Mouse (Mus musculus) spleen, postnatal 14 days (tissue): ENCODE measurements around the gene Gse1.
"Not testable (repeated sequence)": the region's sequence is repeated elsewhere in the genome, so short reads cannot be mapped to it uniquely, and the experiment has no call there.

Experiments used
- DNase-seq, 2 experiments: peaks; one replicate each; pipeline ENCODE4 v3.0.0; 2021 to 2022; ENCODE audit warnings: low spot score in 2 of 2

Gene Gse1

DNA sequence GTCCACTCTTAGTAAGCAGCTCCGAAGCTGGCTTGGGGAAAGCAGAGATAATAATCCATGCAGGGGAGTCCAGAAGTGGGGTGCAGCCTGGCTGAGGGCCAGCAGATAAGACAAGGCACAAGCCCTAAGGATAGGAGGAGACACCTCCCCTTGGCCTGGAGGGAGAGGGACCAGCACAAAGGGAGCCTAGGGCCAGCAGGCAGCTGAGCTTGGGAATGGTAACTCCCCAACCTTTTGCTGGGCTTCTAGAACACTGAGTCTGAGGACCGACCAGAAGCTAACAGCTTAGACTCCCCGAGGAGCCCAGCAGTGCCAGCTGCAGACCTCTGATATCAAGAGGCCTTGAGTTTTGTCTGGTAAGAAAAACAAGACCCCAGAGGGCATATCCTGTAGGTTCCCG is 115.9 kb downstream of the Gse1 start:
- no peak for DNase-seq

DNA sequence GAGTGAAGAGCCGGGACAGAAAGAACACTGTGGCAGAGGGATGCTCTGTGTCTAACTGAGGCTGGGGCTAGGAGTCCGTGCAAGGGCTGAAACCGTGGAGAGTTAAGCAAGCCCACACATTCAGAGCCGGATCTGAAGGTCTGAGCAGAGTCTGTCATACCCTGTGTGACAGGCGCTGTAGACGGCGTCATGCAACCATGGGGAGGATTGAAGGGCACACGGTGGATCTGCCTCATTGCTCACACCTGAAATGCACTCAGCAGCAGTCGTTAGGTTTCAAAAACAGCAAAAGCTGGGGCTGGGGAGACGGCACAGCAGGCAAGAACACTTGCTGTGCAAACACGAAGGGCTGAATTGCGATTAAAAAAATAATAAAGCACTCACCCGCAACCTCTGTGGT is 116.3 kb downstream of the Gse1 start:
- DNase-seq: no peak

- no peak for DNase-seq
Observed at GRCm38 (mm10) chr8:120347734-120348341, 119.6 kb downstream of the Gse1 start.

DNA sequence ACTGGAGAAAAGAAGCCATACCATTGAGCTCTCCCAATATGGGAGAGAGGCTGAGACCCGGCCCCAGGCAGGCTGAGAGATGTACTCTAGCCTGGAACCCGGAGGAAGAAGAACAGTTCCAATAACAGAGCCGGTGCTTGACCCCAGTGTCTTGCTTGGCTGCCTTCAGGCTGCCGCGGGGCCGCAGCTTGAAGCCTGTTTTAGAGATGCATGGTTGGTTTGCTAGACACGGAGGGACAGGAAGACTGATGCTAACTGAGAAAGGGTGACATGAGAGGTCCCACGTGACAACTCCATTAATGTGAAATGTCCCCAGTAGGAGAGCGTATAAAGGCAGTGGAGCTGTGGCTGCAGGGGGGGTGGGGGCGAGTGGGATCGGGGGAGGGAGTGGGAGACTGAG is 120.7 kb downstream of the Gse1 start:
- no peak for DNase-seq

DNA sequence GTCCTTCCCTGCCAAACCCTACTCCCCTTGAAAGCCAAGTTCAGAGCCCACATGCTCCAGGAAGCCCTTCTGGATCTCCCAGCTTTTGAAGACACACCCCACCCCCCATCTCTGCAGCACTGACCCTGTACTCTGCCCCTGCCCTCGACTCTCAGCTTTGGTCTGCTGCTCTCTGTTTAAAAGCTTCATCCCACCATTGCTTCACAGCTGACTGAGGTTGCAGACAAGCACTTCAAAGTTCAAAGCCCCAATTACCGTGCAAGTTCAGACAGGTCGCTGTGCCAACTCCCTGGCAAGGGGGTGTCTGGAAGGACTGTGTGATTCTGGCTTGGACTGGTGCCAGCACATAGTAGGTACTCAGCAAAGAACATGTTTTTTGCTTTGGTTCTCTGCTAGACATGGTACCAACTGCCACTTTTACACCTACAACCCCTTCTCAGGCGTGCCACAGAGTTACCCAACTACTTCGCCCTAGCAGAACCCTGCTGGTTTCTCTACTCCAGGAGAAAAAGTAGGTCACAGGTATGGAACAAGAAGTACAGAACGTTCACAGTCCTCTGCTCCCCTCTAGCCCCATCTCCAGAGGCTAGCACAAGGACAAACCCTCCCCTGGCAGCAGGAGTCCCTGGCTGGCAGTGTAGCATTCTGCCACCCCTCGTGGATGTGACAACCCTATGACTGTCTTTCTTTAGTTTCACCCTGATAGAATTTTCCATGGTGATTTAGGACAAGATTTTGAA is 123.2 kb downstream of the Gse1 start:
- no peak for DNase-seq

- no peak for DNase-seq
Observed at GRCm38 (mm10) chr8:120352096-120352495, 123.8 kb downstream of the Gse1 start.

GRCm38 (mm10) chr8:120356067-120356466 is 127.8 kb downstream of the Gse1 start:
- no peak for DNase-seq

DNA sequence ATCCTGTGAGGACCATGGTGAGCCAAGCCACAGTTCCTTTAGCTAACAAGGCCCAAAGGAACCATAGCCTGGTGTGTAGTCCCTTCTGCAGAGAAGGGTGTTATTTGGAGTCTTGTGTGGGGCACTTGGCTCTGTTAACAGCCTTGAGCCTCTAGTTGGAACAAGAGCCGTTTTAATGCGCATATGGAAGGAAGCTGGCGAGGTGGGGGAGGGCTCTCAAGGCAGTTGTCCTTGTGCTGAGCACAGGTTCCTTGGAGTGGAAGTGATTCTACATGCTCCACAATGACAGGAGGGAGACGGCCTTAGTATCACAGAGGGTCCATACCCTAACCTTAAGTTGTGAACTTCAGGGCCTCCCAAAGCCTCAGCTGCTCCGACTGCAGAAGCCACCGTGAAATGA is 129.2 kb downstream of the Gse1 start:
- no peak for DNase-seq

GRCm38 (mm10) chr8:120361301-120361700 is 133.0 kb downstream of the Gse1 start:
- DNase-seq: no peak

DNA sequence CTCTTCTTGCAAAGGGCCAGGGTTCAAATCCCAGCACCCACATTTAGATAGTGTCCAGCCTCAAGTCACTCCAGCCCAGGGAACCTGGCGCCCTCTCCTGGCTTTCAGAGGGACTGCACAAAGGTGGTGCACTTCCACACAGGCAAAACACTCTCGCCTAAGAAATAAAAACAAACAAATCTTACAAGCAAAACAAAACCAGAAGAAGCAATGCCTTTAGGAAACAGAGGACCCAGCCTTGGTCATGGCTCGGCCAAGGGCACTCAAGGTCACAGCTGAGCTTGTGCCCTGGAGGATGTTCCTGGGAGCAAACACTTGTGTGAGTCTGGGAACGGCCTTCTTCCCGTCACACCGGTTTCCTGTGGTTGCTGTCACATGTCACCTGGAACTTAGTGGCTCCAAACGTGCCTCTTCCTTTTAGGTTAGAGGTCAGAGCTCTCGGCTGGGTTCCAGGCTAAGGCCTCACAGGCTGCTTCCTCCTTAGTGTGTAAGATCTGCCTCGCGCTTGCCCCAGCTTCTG is 135.4 kb downstream of the Gse1 start:
- DNase-seq: no peak

DNA sequence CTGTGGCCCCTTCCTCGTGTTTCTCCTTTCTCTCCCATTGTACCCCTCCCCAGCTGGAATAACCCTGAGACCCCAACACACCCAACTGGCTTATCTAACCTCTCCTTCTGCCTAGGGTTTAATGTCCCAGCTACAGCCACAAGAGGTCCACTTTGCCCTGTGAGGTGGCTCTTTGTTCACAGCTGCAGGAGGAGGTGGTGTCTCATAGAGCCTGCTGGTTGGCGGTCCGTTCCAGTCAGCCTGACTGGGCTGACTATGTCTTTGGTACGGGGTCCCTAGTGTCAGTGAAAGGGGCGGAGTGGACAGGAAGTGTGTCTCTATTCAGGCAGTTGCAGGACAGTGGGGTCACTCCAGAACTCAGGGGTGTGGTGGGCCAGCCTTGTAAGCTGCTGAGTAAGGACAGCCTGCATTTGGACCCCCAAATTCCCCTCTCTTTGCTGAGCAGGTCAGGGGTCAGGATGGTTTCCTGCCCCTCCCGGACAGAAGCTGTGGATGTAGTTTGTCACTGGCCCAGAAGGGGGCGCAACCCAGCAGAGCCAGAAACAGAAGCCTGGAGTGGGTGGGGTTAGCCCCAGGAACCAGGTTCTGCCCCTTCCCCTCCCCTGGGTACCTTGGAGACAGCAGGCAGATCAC is 136.0 kb downstream of the Gse1 start:
- DNase-seq: peak; percentile 41 to 62

DNA sequence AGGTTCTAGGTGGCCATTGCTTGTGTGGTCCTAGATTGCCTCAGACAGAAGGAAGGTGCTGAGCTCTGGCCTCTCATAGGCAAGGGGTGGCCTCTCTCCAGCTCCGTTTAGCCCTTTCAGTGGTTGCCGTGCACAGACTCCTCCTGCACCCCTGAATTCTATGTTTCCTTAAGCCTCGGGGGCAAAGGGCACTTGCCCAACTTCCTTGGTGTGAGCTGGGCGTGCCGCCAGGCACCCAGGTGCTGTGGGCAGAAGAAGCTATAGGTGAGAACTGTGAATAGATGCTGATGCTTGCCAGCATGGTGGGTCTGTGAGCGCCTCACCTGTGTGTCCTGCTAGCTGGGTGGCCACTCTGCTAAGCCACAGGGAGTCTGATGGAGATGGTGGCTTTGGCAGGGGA is 138.6 kb downstream of the Gse1 start:
- DNase-seq: no peak

GRCm38 (mm10) chr8:120368191-120368590 is 139.9 kb downstream of the Gse1 start:
- not testable (repeated sequence) for DNase-seq

- peak; percentile 83 to 84 for DNase-seq
Observed at GRCm38 (mm10) chr8:120368814-120369649, 140.8 kb downstream of the Gse1 start.

DNA sequence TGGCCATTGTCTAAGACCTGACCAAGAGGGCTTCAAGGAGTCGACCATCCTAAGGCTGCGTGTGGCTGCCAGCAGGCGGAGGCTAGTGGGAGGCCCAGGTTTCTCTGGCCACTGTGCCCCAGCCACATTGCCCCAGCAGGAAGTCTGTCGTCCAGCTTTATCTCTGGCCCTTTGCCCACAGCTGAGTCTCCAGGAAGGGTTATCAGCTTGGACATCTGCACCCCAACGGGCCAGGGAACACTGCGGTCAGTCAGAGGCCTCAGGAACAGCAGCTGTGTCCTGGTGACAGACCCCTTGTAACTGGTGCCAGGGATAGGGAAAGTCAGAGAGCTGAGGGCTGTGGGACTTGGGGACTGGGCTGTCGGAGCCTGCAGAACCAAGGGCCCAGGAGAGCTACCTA is 141.7 kb downstream of the Gse1 start:
- DNase-seq: peak; percentile 77

DNA sequence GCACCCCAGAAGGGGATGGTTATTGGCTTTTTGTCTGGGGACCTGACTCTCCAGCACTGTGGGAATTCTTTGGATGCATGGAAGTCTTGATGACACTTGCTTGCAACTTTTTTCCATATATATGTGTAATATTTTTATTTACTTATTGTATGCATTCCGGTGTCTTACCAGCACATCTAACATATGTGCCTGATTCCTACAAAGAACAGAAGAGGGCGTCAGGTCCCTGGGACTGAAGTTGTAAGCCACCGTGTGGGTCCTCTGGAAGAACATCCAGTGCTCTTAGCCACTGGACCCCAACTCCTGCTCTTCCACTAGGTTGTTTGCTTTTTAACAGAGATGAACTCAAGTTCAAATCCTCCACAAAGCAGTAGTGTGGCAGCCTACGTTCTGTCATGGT is 142.2 kb downstream of the Gse1 start:
- no peak for DNase-seq

DNA sequence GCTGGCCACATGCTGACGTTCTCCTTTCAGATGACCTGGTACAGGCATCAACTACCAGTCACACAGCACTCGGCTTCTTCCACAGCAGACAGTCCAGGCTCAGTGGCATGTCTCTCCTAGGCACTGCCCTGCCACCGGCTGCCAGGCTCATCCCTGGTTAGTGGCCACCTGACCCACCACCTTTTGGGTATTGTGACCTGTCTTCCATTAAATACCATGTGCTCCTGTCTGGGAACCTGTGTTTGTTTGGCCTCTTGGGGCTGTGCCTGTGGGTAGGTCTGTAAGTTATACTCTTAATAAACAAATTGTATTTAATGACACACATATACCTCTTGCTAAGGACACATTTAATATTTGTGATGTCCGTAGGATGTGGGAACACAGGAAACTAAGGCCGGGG is 142.9 kb downstream of the Gse1 start:
- no peak for DNase-seq

DNA sequence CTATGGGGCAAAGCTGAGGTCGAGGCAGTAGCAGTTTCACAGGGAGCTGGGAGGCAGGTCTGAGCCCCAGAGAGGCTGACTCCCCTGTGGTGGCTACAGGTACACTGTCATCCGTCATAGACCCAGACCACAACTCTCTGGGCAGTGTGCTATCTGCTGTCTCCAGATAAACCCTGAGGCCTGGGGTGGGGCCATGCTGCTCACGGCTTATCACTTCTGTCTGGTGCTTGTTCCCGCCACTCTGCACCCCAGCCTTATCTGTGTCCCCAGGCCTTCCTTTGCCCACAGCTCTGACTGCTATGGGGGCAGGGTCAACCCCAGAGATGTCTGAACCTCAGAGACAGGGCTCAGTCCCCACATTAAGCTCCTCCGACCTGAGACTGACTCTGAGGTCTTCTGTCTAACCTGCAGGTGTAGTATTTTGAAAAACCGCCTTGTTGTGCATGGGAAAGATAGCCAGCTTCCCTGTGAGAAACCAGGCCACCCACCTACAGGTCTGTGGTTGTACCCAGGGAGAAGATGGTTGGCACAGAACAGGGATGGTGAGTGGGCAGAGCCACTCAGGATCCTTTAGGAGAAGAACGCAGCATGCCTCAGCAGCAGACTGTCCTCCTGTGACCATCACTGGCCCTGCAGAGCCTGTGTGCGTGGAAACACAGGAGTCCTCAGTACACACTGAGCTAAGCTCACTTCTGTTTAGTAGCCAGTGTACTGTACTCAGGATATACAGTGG is 143.6 kb downstream of the Gse1 start:
- DNase-seq: peak; percentile 60 to 70

DNA sequence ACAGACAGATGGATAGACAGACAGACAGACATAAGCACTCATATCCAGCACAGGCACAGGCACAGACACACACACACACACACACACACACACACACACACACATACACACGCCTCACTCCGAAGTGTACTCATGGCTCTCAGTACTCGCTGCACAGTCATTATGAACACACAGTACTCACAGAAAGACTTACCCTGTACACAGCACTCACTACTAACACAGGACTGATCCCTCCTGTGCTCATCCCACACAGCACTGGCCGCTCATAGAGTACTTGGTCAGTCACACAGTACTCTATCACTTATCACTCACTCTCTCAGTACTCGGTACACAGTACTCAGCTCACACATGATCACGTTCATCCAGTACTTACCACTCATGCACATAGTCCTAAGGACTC is 144.4 kb downstream of the Gse1 start:
- no peak for DNase-seq

- no peak for DNase-seq
Observed at GRCm38 (mm10) chr8:120373621-120374020, 145.4 kb downstream of the Gse1 start.

DNA sequence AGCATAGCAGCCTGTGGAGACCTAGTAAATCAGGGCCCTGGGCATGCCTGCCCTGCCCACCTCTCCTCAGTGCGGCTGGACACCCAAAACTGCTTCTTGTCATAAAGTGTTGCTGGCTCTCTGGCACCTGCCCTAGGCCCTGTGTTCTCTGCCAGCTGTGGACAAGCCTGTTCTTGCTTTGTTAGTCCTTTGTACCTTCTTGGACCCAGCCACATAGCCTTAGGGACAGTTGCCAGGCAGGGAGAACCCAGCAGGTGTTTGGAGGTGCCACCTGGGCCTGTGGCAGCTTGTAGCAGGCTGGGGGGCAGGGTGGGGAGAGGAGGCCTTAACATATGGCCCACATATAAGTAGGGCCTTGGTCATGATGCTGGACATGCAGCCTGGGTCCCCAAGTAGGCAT is 145.8 kb downstream of the Gse1 start:
- no peak for DNase-seq
